Mouse (Mus musculus) T-helper 17 cell (primary cell): ENCODE data around the gene Chchd1.
"Not testable (repeated sequence)": the region's sequence is repeated elsewhere in the genome, so short reads cannot be mapped to it uniquely, and the experiment has no call there.

Experiments
- in situ Hi-C, 2 experiments: fragments of 300-600 bp; cut with MboI, MseI; formaldehyde crosslinking; loops; 1 replicate in 1 of 2; 2 replicates in 1 of 2; pipeline ENCODE4 v1.15.1; 2025; ENCODE audit warnings: high pct_unique_total_duplicates in 2 of 2

The Chchd1 gene

GRCm38 (mm10) chr14:20686576-20686975 is 16.2 kb upstream of the Chchd1 start:
- in situ Hi-C loops: no loop called here

GRCm38 (mm10) chr14:20689009-20689408 is 13.8 kb upstream of the Chchd1 start:
- in situ Hi-C loops: no loop called here

- in situ Hi-C loops: no loop called here
Measured at GRCm38 (mm10) chr14:20691772-20692171, 11.0 kb upstream of the Chchd1 start.

- in situ Hi-C loops: no loop called here
Measured at GRCm38 (mm10) chr14:20693589-20694101, 9.2 kb upstream of the Chchd1 start.

- in situ Hi-C loops: no loop called here
Measured at GRCm38 (mm10) chr14:20694185-20694883, 8.5 kb upstream of the Chchd1 start.

- in situ Hi-C loops: no loop called here
Measured at GRCm38 (mm10) chr14:20694884-20695760, 7.7 kb upstream of the Chchd1 start, which contains the start of gene Fut11. TSS of gene Fut11 (plus strand) at chr14:20694968.

GRCm38 (mm10) chr14:20695761-20696520 is 6.9 kb upstream of the Chchd1 start:
- in situ Hi-C loops: no loop called here

- in situ Hi-C loops: no loop called here
Measured at GRCm38 (mm10) chr14:20696986-20697385, 5.8 kb upstream of the Chchd1 start.

GRCm38 (mm10) chr14:20698515-20698914 is 4.3 kb upstream of the Chchd1 start:
- in situ Hi-C loops: no loop called here

GRCm38 (mm10) chr14:20700362-20700761 is 2.4 kb upstream of the Chchd1 start:
- in situ Hi-C loops: no loop called here

GRCm38 (mm10) chr14:20701554-20701953 is 1.3 kb upstream of the Chchd1 start:
- in situ Hi-C loops: no loop called here

- in situ Hi-C loops: no loop called here
Measured at GRCm38 (mm10) chr14:20702096-20702740, 588 bp upstream of the Chchd1 start.

GRCm38 (mm10) chr14:20703461-20703860 is 655 bp downstream of the Chchd1 start:
- in situ Hi-C loops: not testable (repeated sequence)

- in situ Hi-C loops: no loop called here
Measured at GRCm38 (mm10) chr14:20707201-20708190, 4.7 kb downstream of the Chchd1 start, which contains the start of gene Zswim8. TSS of gene Zswim8 (plus strand) at chr14:20707552.

GRCm38 (mm10) chr14:20708239-20708638 is 5.4 kb downstream of the Chchd1 start:
- in situ Hi-C loops: no loop called here

- in situ Hi-C loops: no loop called here
Measured at GRCm38 (mm10) chr14:20713832-20714231, 11.0 kb downstream of the Chchd1 start.

GRCm38 (mm10) chr14:20718443-20718842 is 15.6 kb downstream of the Chchd1 start:
- in situ Hi-C loops: no loop called here

GRCm38 (mm10) chr14:20719767-20720166 is 17.0 kb downstream of the Chchd1 start:
- in situ Hi-C loops: no loop called here

- in situ Hi-C loops: no loop called here
Measured at GRCm38 (mm10) chr14:20721371-20721770, 18.6 kb downstream of the Chchd1 start.

- in situ Hi-C loops: no loop called here
Measured at GRCm38 (mm10) chr14:20723006-20723405, 20.2 kb downstream of the Chchd1 start.
